16 mouse cellular contexts compared by ENCODE assay signal in genomic region chr8:103699016-103699520, GRCm38 (mm10).
"Had no signal": no experiment of that assay in that cellular context is flagged by ENCODE, and none has a peak within 500 bp of the region (broad histone marks: within the 10 kb centered on the region; RNA-seq: fewer than 3 reads in every experiment).

No protein-coding gene starts in this region.

- H3K27ac ChIP-seq: limb, embryonic 10.5 days; limb, embryonic 13.5 days; liver, embryonic 12.5 days; liver, embryonic 15.5 days; stomach, postnatal 0 days had no signal

- H3K4me3 ChIP-seq: limb, embryonic 10.5 days; limb, embryonic 13.5 days; liver, embryonic 12.5 days; liver, embryonic 15.5 days had no signal

- DNase-seq: kidney, adult 9 months; kidney, postnatal 14 days; kidney, postnatal 4 days; layer of hippocampus, adult 9-11 months; liver; lung, adult 2 months; lung, postnatal 14 days; midbrain, embryonic 14.5 days; thymus, adult 2 months; thymus, postnatal 14 days; thymus, postnatal 4 days had no signal
